Mouse (Mus musculus): Measurements from ENCODE around the gene Kif17. TPM values are rescaled to one million over a fixed set of nuclear protein-coding genes. Genes with fewer than 3 reads are reported as not detected.

The Kif17 gene
- polyA plus RNA-seq, 1 experiment from 2014 or later = 0.61 TPM

DNA sequence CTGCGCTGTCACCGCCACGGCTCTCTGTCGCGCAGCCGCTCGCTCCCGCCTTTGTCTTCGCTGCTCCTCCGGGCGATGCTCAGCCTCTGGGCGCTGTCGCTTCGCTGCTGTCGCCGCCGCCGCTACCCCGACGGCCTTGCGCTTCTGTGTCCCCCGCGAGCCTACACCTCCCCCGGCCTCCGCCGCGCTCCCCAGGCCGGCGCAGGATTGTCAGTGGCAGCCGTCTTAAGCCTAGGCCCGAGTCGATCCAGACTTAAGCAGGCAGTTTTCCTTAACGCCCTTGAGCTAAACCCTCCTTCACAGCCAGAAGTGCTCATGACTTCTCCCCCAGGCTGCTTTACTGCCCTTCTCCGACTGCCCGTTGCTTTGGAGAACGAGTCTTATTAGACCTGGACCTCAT lies 32.8 kb upstream of the Kif17 start:
- H3K4me2 ChIP-seq (ENCODE audit: low read length) = peak overlapping the region; percentile 88

DNA sequence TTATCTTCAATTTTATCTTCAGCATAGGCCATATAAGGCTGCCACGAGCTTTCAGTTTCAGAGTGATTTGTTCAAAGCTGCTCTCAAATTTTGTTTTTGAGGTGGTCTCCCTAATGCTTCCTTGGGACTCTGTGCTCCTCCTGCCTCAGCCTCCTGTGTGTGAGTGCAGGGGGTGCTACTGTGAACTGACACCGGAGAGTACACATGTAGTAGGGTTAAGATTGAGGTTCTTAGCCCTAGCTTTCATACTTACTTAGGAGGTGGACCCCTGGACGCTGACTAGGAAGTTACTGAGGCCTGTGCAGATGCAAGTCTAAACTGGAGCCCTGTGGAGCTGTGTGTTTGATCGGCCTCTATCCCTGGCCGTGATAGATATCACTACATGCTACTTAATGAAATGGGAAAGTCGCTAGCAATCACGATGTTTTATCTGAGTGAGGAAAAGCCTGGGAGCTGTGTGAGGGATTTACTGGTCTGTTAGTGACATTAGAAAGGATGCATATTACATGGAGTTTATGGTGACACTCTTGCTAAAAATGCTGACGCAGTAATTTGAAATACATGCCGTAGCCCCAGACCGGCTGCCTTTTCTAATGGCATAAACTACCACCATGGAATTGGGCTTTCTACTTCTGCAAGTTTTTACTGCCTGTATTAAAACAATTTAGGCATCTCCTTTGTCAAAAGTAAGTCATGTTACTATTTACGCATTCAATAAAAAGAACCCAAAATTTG lies 32.1 kb upstream of the Kif17 start:
- Histone ChIP-seq H3K27me3 (replicated peaks; ENCODE audit: control insufficient read depth, insufficient read depth, low read length) (no peaks in the 10 kb centered on the region), H3K27ac (ENCODE audit: low read depth, low read length) (0 out of 2 replicates have a peak overlapping the region, but pooled peaks have one; percentile 100), H3K4me3 (ENCODE audit: low read depth, low read length) (peak overlapping the region; percentile 98), H3K4me2 (ENCODE audit: low read length) (peak overlapping the region; percentile 88), H3K9me3 (replicated peaks; ENCODE audit: control insufficient read depth, low read length) (no peaks in the 10 kb centered on the region), H3K9ac (ENCODE audit: low read length) (peak overlapping the region; percentile 99), H3K36me3 (ENCODE audit: control insufficient read depth, insufficient read depth, low read length) (peaks cover 26% of the 10 kb centered on the region), H3K4me1 (ENCODE audit: control insufficient read depth, insufficient read depth, low read length) (peaks cover 15% of the 10 kb centered on the region)
- WGBS = 83% methylated on average over 11 of the region's 11 CpGs
- DNase-seq (ENCODE audit: low spot score) = no peak
- ATAC-seq = no peak

More for the DNA sequence above, 32.8 kb upstream of the Kif17 start:
- under 1% methylated on average over 36 of the region's 36 CpGs for WGBS
- H3K27me3 ChIP-seq (replicated peaks; ENCODE audit: control insufficient read depth, insufficient read depth, low read length) = no peaks in the 10 kb centered on the region
- H3K4me1 ChIP-seq (ENCODE audit: control insufficient read depth, insufficient read depth, low read length) = peaks cover 15% of the 10 kb centered on the region
- no peaks in the 10 kb centered on the region for H3K9me3 ChIP-seq (replicated peaks; ENCODE audit: control insufficient read depth, low read length)
- peaks cover 19% of the 10 kb centered on the region for H3K36me3 ChIP-seq (ENCODE audit: control insufficient read depth, insufficient read depth, low read length)
- H3K27ac ChIP-seq (ENCODE audit: low read depth, low read length) = peak overlapping the region; percentile 100
- ATAC-seq (peak; percentile 13), DNase-seq (ENCODE audit: low spot score) (peak; percentile 23)
- H3K9ac ChIP-seq (ENCODE audit: low read length) = peak overlapping the region; percentile 99
- peak overlapping the region; percentile 98 for H3K4me3 ChIP-seq (ENCODE audit: low read depth, low read length)

DNA sequence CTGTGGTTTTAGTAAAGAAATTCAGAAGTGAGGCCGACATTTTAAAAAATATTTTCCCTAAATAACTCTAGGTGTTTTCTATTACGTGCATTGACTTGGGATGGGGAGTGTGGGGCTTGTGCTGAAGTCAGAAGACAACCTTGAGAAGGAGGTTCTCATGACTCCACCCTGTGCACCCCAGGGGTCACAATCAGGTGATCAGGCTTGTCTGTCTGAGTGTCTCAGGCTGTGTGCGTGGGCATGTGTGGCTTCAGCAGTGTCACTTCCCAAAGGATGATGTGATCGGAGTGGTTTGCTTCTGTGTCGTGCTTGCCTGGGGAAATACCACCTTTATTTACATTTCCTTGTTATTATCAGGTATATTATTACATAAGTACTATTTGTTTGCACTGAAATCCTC lies 30.9 kb upstream of the Kif17 start:
- Histone ChIP-seq H3K4me2 (ENCODE audit: low read length) (no peak overlapping the region), H3K9ac (ENCODE audit: low read length) (no peak overlapping the region)
- WGBS = 89% methylated on average over 5 of the region's 5 CpGs

GRCm38 (mm10) chr4:138220761-138221160 lies 29.5 kb upstream of the Kif17 start:
- Histone ChIP-seq H3K27ac (ENCODE audit: low read depth, low read length) (no peak overlapping the region), H3K9ac (ENCODE audit: low read length) (no peak overlapping the region), H3K27me3 (replicated peaks; ENCODE audit: control insufficient read depth, insufficient read depth, low read length) (no peaks in the 10 kb centered on the region), H3K4me1 (ENCODE audit: control insufficient read depth, insufficient read depth, low read length) (peaks cover 11% of the 10 kb centered on the region), H3K36me3 (ENCODE audit: control insufficient read depth, insufficient read depth, low read length) (peaks cover 52% of the 10 kb centered on the region), H3K4me2 (ENCODE audit: low read length) (no peak overlapping the region), H3K4me3 (ENCODE audit: low read depth, low read length) (no peak overlapping the region), H3K9me3 (replicated peaks; ENCODE audit: control insufficient read depth, low read length) (no peaks in the 10 kb centered on the region)
- WGBS = 87% methylated on average over 7 of the region's 7 CpGs
- ATAC-seq (no peak), DNase-seq (ENCODE audit: low spot score) (no peak)

More for the DNA sequence above, 30.9 kb upstream of the Kif17 start:
- no peak overlapping the region for H3K4me3 ChIP-seq (ENCODE audit: low read depth, low read length)
- DNase-seq (ENCODE audit: low spot score) (no peak), ATAC-seq (no peak)
- H3K9me3 ChIP-seq (replicated peaks; ENCODE audit: control insufficient read depth, low read length) = no peaks in the 10 kb centered on the region
- H3K36me3 ChIP-seq (ENCODE audit: control insufficient read depth, insufficient read depth, low read length) = peaks cover 38% of the 10 kb centered on the region
- H3K27ac ChIP-seq (ENCODE audit: low read depth, low read length) = no peak overlapping the region
- no peaks in the 10 kb centered on the region for H3K27me3 ChIP-seq (replicated peaks; ENCODE audit: control insufficient read depth, insufficient read depth, low read length)
- H3K4me1 ChIP-seq (ENCODE audit: control insufficient read depth, insufficient read depth, low read length) = peaks cover 15% of the 10 kb centered on the region

DNA sequence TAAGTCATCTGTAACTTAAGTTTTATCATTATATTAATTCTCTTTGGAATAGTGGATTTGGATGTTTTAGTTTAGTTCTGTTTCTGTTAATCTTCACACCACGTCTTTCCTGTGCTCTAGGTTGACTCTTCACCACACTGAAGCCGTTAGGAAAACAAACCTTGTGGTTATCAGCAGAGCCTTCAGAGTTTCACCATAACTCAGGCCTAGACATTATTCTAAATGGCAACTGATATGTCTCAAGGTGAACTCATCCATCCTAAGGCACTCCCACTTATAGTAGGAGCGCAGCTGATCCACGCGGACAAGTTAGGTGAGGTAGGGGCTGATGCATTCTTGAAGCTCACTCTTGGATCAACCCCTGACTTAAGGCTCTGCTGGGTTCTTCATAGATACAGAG lies 28.8 kb upstream of the Kif17 start:
- Histone ChIP-seq H3K27me3 (replicated peaks; ENCODE audit: control insufficient read depth, insufficient read depth, low read length) (no peaks in the 10 kb centered on the region), H3K9ac (ENCODE audit: low read length) (no peak overlapping the region), H3K9me3 (replicated peaks; ENCODE audit: control insufficient read depth, low read length) (no peaks in the 10 kb centered on the region), H3K36me3 (ENCODE audit: control insufficient read depth, insufficient read depth, low read length) (peaks cover 58% of the 10 kb centered on the region), H3K27ac (ENCODE audit: low read depth, low read length) (no peak overlapping the region), H3K4me3 (ENCODE audit: low read depth, low read length) (no peak overlapping the region), H3K4me1 (ENCODE audit: control insufficient read depth, insufficient read depth, low read length) (peaks cover 10% of the 10 kb centered on the region), H3K4me2 (ENCODE audit: low read length) (no peak overlapping the region)
- DNase-seq (ENCODE audit: low spot score) = no peak
- 95% methylated on average over 5 of the region's 5 CpGs for WGBS
- no peak for ATAC-seq

DNA sequence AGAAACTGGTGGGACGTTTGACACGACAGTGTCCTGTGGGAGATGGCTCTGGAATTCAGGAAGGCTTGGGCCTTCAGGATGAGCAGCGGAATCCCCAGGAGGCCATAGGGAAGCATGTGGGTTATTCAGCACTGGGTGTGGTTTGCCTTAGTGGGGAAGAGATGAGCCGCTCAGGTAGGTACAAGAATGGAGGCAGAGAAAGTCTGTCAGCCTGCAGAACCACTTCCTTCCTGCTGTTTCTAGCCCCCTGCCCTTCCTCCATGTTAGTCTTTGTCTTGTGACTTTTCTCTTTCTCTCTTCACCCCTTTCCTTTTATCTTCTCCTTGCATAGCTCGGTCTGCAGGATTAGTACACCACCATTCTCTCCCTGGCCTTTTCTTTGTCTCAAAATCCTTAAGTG lies 27.8 kb upstream of the Kif17 start:
- no peaks in the 10 kb centered on the region for H3K9me3 ChIP-seq (replicated peaks; ENCODE audit: control insufficient read depth, low read length)
- H3K36me3 ChIP-seq (ENCODE audit: control insufficient read depth, insufficient read depth, low read length) = peaks cover 67% of the 10 kb centered on the region
- ATAC-seq (no peak), DNase-seq (ENCODE audit: low spot score) (no peak)
- peaks cover 10% of the 10 kb centered on the region for H3K4me1 ChIP-seq (ENCODE audit: control insufficient read depth, insufficient read depth, low read length)
- 91% methylated on average over 5 of the region's 5 CpGs for WGBS
- H3K4me2 ChIP-seq (ENCODE audit: low read length) = no peak overlapping the region
- H3K9ac ChIP-seq (ENCODE audit: low read length) = no peak overlapping the region
- H3K27me3 ChIP-seq (replicated peaks; ENCODE audit: control insufficient read depth, insufficient read depth, low read length) = no peaks in the 10 kb centered on the region
- H3K27ac ChIP-seq (ENCODE audit: low read depth, low read length) = no peak overlapping the region
- no peak overlapping the region for H3K4me3 ChIP-seq (ENCODE audit: low read depth, low read length)

GRCm38 (mm10) chr4:138223623-138224022 lies 26.6 kb upstream of the Kif17 start:
- H3K4me1 ChIP-seq (ENCODE audit: control insufficient read depth, insufficient read depth, low read length) = peaks cover 2% of the 10 kb centered on the region
- no peaks in the 10 kb centered on the region for H3K9me3 ChIP-seq (replicated peaks; ENCODE audit: control insufficient read depth, low read length)
- peaks cover 74% of the 10 kb centered on the region for H3K36me3 ChIP-seq (ENCODE audit: control insufficient read depth, insufficient read depth, low read length)
- no peak overlapping the region for H3K4me2 ChIP-seq (ENCODE audit: low read length)
- DNase-seq (ENCODE audit: low spot score) (no peak), ATAC-seq (no peak)
- WGBS = 93% methylated on average over 10 of the region's 10 CpGs
- H3K27me3 ChIP-seq (replicated peaks; ENCODE audit: control insufficient read depth, insufficient read depth, low read length) = no peaks in the 10 kb centered on the region
- no peak overlapping the region for H3K27ac ChIP-seq (ENCODE audit: low read depth, low read length)
- no peak overlapping the region for H3K9ac ChIP-seq (ENCODE audit: low read length)
- H3K4me3 ChIP-seq (ENCODE audit: low read depth, low read length) = no peak overlapping the region

GRCm38 (mm10) chr4:138246756-138247665 lies 3.2 kb upstream of the Kif17 start:
- H3K36me3 ChIP-seq (ENCODE audit: control insufficient read depth, insufficient read depth, low read length) = peaks cover 56% of the 10 kb centered on the region
- peaks cover 8% of the 10 kb centered on the region; the same call in 1 of the 2 replicates for H3K27me3 ChIP-seq (replicated peaks; ENCODE audit: control insufficient read depth, insufficient read depth, low read length)
- no peaks in the 10 kb centered on the region for H3K9me3 ChIP-seq (replicated peaks; ENCODE audit: control insufficient read depth, low read length)
- H3K4me1 ChIP-seq (ENCODE audit: control insufficient read depth, insufficient read depth, low read length) = peaks cover 6% of the 10 kb centered on the region; the same call in 1 of the 2 replicates
- no peak overlapping the region for H3K27ac ChIP-seq (ENCODE audit: low read depth, low read length)
- WGBS = 67% methylated on average over 27 of the region's 27 CpGs
- ATAC-seq (no peak), DNase-seq (ENCODE audit: low spot score) (no peak)
- no peak overlapping the region for H3K4me3 ChIP-seq (ENCODE audit: low read depth, low read length)
- H3K4me2 ChIP-seq (ENCODE audit: low read length) = no peak overlapping the region
- H3K9ac ChIP-seq (ENCODE audit: low read length) = no peak overlapping the region
